Mouse (Mus musculus) left cerebral cortex, adult 11 months (tissue): ENCODE data around the gene Cabp4.

Experiments
- DNase-seq: peaks from one replicate; pipeline ENCODE4 v3.0.0; 2022; ENCODE audit warnings: low spot score

Cabp4 gene

GRCm38 (mm10) chr19:4143759-4144268 lies at the start of gene Cabp4:
Cabp4 (minus strand) TSS chr19:4144033.
- DNase-seq, result no peak

- no peak for DNase-seq
These were observed 49.3 kb upstream of the Cabp4 start for GRCm38 (mm10) chr19:4193129-4193528.

GRCm38 (mm10) chr19:4192251-4192985 lies 48.6 kb upstream of the Cabp4 start:
- DNase-seq, result no peak

DNA sequence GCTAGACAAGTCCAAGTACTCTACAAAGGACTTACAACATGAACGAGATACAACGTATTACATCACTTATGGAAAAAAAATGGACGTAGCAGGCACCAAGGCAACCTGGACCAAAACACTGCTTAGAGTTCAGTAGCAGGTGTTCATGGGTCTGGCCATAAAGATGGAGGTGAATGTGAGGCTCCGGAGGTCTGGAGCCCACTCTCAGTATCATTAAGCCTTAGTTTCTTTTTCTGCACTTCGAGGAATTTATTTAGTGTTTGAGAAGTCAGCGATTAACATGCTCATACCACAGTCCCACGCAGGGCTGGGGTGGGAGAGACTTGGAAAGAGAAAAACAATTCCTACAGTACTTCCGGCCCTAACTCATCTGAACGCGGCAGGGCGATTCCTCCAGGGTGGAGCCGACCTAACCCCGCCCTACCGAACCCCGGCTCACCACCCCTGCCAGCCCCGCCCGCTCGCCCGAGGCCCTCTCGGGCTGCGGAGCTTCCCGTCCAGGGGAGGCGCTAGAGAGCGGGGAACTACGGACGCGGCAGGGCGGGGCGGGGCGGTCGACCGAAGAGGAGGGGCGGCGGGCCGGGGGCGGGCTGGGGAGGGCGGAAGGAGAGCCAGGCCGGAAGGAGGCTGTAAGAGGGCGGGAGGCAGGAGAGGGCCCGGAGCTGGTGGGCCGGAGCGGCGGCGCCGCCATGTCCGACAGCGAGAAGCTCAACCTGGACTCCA lies 47.9 kb upstream of the Cabp4 start, which contains the start of gene Ppp1ca:
TSS of gene Ppp1ca (plus strand) at position 538 of the 723 bp plus-strand sequence.
- peak; percentile 85 for DNase-seq

- no peak for DNase-seq
These were observed 47.0 kb upstream of the Cabp4 start, which contains the start of gene Tbc1d10c for GRCm38 (mm10) chr19:4190831-4191334. Tbc1d10c (minus strand) TSS chr19:4191284.

DNA sequence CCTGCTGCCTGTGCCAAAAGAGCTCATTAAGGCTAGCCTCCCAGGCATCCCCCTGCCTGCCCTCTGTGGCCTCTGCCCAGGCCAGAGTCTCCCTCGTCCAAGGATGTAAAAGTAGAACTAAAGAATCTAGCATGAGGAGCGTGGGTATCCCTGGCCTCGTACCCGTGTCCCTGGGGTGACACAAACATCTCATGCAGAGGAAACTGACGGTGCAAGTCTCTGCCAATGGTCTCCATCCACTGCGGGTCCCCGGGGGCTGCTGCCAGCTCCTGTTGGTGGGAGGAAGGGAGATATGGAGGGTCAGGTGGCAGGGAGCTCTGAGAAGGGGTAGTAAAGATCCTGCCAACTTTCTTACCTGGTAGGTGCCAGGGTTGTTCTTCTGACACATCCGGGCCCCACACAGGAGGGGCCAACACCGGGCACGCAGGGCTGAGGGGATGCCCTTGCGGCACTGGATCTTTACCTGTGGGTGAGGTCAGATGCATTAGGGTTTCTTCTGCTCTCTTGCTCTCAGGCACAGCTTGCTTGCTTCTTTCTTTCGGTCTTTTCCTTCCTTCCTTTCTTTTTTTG lies 45.3 kb upstream of the Cabp4 start:
- no peak for DNase-seq

DNA sequence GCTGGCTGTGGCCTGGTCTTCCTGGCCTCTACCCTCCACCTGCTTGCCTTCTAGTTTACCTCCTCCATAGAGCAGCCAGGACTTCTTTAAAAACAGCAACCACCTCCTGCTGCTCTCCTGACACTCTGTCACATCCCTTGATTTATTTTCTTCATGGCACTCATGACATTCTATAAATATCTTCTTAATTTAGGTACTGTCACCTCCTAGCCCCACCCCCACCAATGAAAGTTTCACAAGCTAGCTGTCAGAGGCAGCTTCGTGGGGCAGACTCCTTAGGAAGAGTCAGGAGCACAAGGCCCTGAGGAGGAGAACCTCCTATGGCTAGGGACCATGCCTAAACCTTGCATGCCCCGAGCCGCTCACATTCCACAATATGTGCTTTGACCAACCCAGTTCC lies 43.5 kb upstream of the Cabp4 start:
- no peak for DNase-seq

- DNase-seq, result no peak
These were observed 41.4 kb upstream of the Cabp4 start for GRCm38 (mm10) chr19:4184976-4185975.

DNA sequence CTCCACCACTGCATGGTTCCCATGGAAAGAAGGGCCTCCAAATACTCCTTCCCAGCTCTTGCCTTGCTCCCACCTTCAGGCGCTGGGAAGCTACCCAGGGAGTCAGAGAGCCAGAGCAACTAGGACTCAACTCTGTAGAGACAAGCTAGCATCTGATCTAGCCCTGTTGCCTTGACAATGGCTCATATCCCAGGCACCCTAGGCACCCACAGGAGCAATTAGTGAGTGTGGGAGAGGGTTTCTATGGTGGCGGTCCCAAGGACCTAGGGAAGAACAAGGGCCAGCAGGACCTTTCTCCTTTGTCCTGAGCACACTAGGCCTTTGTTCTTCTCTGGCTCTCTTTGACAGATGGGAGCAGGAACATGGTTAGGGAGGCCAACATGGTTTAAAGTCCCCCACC lies 39.9 kb upstream of the Cabp4 start:
- DNase-seq, result no peak

- no peak for DNase-seq
These were observed 38.1 kb upstream of the Cabp4 start for GRCm38 (mm10) chr19:4181892-4182291.

DNA sequence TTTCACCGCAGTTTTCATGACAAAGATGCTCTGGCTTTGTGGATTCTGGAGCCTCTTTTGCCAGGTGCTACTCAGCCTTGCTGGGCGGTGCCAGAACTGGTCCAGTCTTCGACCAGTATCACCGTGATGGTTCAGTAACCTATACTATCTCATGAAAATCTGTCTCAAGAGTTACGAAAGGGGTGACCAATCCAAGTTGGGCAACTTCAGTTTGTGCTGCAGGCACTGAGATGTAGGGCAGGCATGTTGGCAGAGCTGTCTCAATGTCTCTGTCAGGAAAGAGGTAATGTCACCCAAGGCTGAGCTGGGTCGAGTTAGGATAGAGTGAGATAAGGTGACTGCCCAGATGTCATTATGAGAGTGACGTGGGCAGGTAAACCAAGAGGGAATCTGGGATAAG lies 36.6 kb upstream of the Cabp4 start:
- DNase-seq, result no peak

DNA sequence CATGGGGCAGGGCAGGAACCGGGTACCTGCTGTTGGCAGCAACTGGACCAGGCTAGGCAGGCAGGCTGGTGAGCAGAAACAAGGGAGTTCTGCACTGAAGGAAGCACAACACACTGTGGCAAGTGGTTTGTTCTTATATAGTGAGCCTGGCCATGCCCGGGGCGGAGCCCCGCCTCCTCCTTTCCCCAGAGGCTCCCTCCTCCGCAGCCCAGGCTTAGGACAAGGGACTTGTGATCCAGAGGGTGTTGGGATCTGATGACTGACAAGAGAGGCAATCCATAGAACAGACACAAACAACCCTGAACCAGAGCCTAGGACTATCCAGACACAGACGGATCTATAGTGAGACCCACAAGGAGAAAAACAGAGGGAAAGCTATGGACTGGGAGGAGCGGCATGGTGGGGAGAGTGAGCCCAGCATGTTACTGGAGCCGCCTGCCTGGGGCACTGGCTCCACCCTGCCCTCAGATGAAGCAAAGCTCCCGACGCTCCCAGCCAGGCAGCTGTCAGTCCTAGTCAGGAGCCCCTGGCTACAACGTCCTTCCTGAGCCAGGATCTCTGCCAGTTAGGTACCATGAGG lies 31.6 kb upstream of the Cabp4 start, which contains the start of gene Carns1:
TSS of gene Carns1 (minus strand) at position 112 of the 580 bp plus-strand sequence.
- DNase-seq, result no peak

GRCm38 (mm10) chr19:4172925-4173324 lies 29.1 kb upstream of the Cabp4 start:
- no peak for DNase-seq

GRCm38 (mm10) chr19:4171393-4172290 lies 27.8 kb upstream of the Cabp4 start:
- no peak for DNase-seq

GRCm38 (mm10) chr19:4170723-4171392 lies 27.0 kb upstream of the Cabp4 start:
- no peak for DNase-seq

DNA sequence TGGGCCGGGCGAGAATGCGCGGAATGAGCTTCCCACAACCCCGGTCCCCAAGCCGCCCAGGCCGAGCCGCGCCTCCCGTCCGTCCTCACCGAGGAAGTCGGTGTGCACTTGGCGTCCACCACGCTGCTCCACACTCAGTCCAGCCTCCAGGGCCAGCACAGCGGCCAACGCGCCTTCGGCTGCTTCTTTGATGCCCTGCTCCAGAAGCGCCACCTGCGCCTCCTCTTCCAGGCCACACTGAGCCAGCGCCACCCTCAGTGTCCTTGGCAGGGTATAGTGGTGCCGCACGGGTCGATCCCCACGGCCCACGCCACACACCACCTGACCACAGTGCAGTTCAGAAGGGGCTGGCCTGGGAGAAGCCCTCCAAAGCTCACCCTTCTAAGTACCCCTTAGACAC lies 26.0 kb upstream of the Cabp4 start:
- no peak for DNase-seq

- DNase-seq, result peak; percentile 99
These were observed 25.5 kb upstream of the Cabp4 start for GRCm38 (mm10) chr19:4169378-4169784.

DNA sequence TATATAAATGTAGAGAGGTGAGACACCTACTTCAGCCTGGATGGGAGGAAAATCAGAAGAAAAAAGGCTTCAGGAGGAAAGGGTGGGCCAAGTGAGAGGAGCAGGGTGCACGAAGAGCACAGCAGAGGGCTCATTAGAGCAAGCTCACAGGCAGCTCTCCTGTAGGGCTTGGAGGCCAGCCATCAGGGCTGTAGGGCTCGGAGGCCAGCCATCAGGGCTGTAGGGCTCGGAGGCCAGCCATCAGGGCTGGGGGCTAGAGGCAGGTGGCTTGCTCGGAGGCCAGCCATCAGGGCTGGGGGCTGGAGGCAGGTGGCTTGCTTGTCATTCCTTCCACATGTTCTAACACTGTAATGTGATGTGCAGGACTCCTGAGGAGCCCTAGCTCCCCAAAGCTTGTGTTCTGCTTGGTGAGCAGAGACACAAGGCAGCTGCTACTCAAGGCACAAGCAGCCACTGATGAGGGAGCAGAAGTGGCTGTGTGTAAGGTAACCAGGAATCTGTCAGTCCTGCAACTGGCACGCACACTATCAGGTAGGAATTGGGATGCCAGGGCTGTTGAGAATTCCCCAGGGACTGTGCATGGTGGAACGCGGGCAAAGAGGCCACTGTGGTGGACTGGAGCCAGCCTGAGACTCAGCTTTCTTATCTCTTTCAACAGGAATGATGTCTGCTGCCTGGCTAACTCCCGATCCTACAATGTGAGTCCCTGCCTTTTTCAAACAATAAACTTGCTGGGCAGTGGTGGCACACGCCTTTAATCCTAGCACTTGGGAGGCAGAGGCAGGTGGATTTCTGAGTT lies 23.0 kb upstream of the Cabp4 start:
- DNase-seq, result no peak
